Mouse (Mus musculus) layer of hippocampus, adult 9-11 months (tissue): ENCODE measurements around the gene Olfr774.
"Not testable (repeated sequence)": the region's sequence is repeated elsewhere in the genome, so short reads cannot be mapped to it uniquely, and the experiment has no call there.

Source experiments
- DNase-seq: peaks from one replicate; pipeline ENCODE4 v3.0.0; 2022

Olfr774 gene

GRCm38 (mm10) chr10:129235904-129236303 is at the start of gene Olfr774:
TSS of gene Olfr774 (plus strand) at chr10:129236204.
- no peak for DNase-seq

- DNase-seq = not testable (repeated sequence)
Measured at GRCm38 (mm10) chr10:129187319-129187718, 48.7 kb upstream of the Olfr774 start, which contains the start of gene Olfr773. TSS of gene Olfr773 (minus strand) at chr10:129187419.

- no peak for DNase-seq
Measured at GRCm38 (mm10) chr10:129230737-129231136, 5.3 kb upstream of the Olfr774 start.

GRCm38 (mm10) chr10:129248112-129248511 is 12.1 kb downstream of the Olfr774 start, which contains the start of gene Olfr775:
TSS of gene Olfr775 (plus strand) at chr10:129248412.
- no peak for DNase-seq

- DNase-seq = no peak
Measured at GRCm38 (mm10) chr10:129258827-129259226, 22.8 kb downstream of the Olfr774 start, which contains the start of gene Olfr776. TSS of gene Olfr776 (plus strand) at chr10:129259127.

GRCm38 (mm10) chr10:129271081-129271535 is 35.1 kb downstream of the Olfr774 start, which contains the start of gene Olfr777:
TSS of gene Olfr777 (minus strand) at chr10:129271485.
- DNase-seq = no peak
